Mouse (Mus musculus) liver, postnatal 0 days (tissue): ENCODE results near the gene Maff. TPM values are rescaled to one million over a fixed set of nuclear protein-coding genes. Genes with fewer than 3 reads are reported as not detected.

ENCODE experiments used
- ATAC-seq: fragments of 200-750 bp; cut with Nextera tagmentation; 2 replicates; pipeline ENCODE4 v1.8.0; 2017; ENCODE audit warnings: mild to moderate bottlenecking, moderate library complexity
- DNase-seq: peaks from one replicate; pipeline ENCODE4 v3.0.0-alpha.2; 2016
- H3K27ac ChIP-seq: fragments of 300-500 bp; sonication (generic); 2 replicates; pipeline ENCODE4 v1.5.1; 2014; ENCODE audit warnings: antibody characterized with exemption, moderate library complexity, mild to moderate bottlenecking, low read depth
- H3K27me3 ChIP-seq: fragments of 300-500 bp; sonication (generic); 2 replicates; pipeline ENCODE4 v1.6.1; 2014; ENCODE audit warnings: low read length, control low read depth, mixed read lengths; ENCODE audit not compliant: insufficient read depth
- H3K36me3 ChIP-seq: fragments of 300-500 bp; sonication (generic); replicated peaks from 2 replicates; pipeline ENCODE4 v1.6.1; 2014; ENCODE audit warnings: mild to moderate bottlenecking, control low read depth, low read length, moderate library complexity, mixed read lengths; ENCODE audit not compliant: insufficient read depth
- H3K4me1 ChIP-seq: fragments of 300-500 bp; sonication (generic); 2 replicates; pipeline ENCODE4 v1.6.1; 2014; ENCODE audit warnings: antibody characterized with exemption, mild to moderate bottlenecking, control low read depth; ENCODE audit not compliant: insufficient read depth
- H3K4me2 ChIP-seq: fragments of 300-500 bp; sonication (generic); 2 replicates; pipeline ENCODE4 v1.6.1; 2014; ENCODE audit warnings: low read depth, mild to moderate bottlenecking, low read length, moderate library complexity, mixed read lengths
- H3K4me3 ChIP-seq: fragments of 300-500 bp; sonication (generic); 2 replicates; pipeline ENCODE4 v1.5.1; 2014; ENCODE audit warnings: low read depth, low read length
- H3K9ac ChIP-seq: fragments of 300-500 bp; sonication (generic); replicated peaks from 2 replicates; pipeline ENCODE4 v1.6.1; 2014; ENCODE audit warnings: mild to moderate bottlenecking, moderate library complexity
- H3K9me3 ChIP-seq: fragments of 300-500 bp; sonication (generic); 2 replicates; pipeline ENCODE4 v1.6.1; 2016; ENCODE audit warnings: mild to moderate bottlenecking, control low read depth, low read length, mixed read lengths
- CTCF ChIP-seq: sonication (generic); IDR thresholded peaks from 2 replicates; pipeline ENCODE4 v1.5.1; 2016; ENCODE audit warnings: antibody characterized with exemption, low read depth
- EP300 ChIP-seq: IDR thresholded peaks from 2 replicates; pipeline ENCODE4 v1.6.1; 2016; ENCODE audit warnings: antibody characterized with exemption, low read depth, mild to moderate bottlenecking
- WGBS: fragments of 180-500 bp; shearing (Covaris S2); extraction: QIAGEN DNeasy Blood & Tissue Kit; methylation state at CpG from one replicate; pipeline ENCODE4 v1.1.7; 2014; ENCODE audit not compliant: insufficient replicate concordance; 5-methylcytosine and 5-hydroxymethylcytosine counted together
- polyA plus RNA-seq: library from polyadenylated mRNA; unstranded; fragments of >200 nt; fragmentation: Nextera tagmentation; extraction: Ambion mirVana; gene quantifications from 2 replicates; pipeline ENCODE4 v1.2.1, GENCODE M21; 2015

Gene Maff
- polyA plus RNA-seq, 1 experiment from 2014 or later, result 1.1 TPM

DNA sequence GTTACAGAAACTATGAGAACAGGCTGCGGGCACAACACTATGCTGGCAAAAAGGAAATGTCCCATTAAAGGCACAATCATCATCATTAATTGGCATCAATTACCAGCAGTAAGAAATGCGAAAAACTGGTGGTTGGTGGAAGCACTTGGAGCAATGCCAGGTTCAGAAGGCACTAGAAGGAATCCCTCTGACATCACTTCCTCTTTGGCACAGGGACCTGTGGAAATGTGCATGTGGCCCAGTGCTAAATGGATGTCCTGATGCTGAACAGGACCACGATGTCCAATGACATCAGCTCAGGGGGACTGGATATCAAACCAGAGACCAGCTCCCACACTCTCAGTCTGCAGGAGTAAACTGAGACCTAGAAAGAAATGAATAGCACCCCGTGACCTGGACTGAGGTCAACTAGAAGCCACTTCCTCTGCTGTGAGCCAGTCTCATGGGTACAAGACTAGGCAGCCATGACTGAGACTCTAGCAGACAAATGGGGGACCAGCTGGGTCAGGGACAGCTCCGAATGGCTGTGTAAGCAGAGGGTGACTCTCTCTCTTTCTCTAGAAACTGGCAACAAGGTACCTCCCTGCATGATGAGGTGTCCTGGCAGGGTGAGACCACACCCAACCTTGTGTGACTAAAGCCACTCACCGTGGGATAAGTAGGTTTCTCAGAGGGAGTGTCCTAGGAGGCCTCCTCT, 3.6 kb upstream of the Maff start:
- 61% methylated on average over 6 of the region's 6 CpGs for WGBS
- H3K4me1 ChIP-seq, result peaks cover 14% of the 10 kb centered on the region
- H3K9ac ChIP-seq, result no peak overlapping the region
- H3K4me2 ChIP-seq, result no peak overlapping the region
- no peak overlapping the region for H3K4me3 ChIP-seq
- DNase-seq, result no peak
- H3K27me3 ChIP-seq, result no peaks in the 10 kb centered on the region
- no peak overlapping the region for H3K27ac ChIP-seq
- no peaks in the 10 kb centered on the region for H3K9me3 ChIP-seq
- no peak for ATAC-seq
- H3K36me3 ChIP-seq, result no peaks in the 10 kb centered on the region
- TF ChIP-seq EP300 (no peak), CTCF (no peak)

DNA sequence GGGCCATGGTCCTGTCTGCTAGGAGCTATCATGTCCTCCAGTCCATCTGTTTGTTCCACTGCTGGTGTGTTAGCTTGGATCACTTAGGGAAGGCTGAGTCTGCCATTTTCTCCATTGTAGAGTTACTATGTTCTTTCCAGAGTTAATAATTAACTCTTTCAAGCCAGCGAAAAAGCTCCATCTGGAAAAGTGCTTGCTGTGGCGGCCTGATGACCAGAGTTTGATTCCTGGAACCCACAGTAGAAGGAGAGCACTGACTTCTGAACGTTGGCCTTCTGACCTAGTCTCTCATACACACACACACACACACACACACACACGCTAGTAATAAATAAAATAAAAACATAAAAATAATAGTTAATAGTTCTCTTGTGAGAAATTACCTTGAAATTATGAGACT, 1.8 kb upstream of the Maff start:
- no peak overlapping the region for H3K27ac ChIP-seq
- H3K9ac ChIP-seq, result no peak overlapping the region
- H3K4me1 ChIP-seq, result peaks cover 28% of the 10 kb centered on the region
- H3K9me3 ChIP-seq, result no peaks in the 10 kb centered on the region
- H3K36me3 ChIP-seq, result no peaks in the 10 kb centered on the region
- DNase-seq, result no peak
- TF ChIP-seq CTCF (no peak), EP300 (no peak)
- no peaks in the 10 kb centered on the region for H3K27me3 ChIP-seq
- H3K4me2 ChIP-seq, result no peak overlapping the region
- no peak for ATAC-seq
- no peak overlapping the region for H3K4me3 ChIP-seq
- 50% methylated on average over 4 of the region's 4 CpGs for WGBS

DNA sequence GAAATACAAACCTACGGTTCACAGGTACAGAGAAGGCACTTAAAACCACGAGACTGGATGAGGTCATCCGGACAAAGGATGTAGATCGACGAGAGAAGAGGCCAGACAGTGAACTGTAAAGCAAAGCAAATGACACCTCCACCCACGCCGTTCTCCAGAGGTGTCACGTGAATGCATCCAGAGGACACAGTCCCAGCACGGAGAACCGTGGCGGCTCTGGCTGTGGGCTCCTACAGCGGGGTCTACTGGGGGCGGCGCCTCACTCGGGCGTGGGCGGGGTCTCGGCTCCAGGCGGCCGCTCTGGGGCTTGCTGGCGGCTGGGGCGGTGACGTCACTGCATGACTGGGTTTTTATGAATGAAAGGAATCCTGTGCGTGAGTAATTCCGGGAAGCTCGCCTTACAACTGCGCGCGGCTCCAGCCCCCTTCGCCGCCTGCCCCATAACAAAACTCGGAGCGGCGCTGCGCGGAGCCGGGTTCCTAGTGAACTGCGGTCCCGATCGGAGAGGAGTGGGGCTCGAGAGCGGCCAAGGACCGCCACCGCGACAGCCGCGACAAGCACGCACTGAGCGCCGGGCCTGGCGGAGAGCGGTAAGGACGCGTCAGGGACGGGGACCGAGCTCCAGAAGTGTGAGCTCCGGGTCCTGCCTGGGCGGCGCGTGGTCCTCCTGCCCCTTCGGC, 884 bp downstream of the Maff start:
- peak overlapping the region; percentile 97 for H3K4me2 ChIP-seq
- H3K36me3 ChIP-seq, result no peaks in the 10 kb centered on the region
- TF ChIP-seq EP300, result no peak
- no peak for TF ChIP-seq CTCF
- peak overlapping the region; percentile 98 for H3K27ac ChIP-seq
- peak overlapping the region; percentile 86 for H3K4me3 ChIP-seq
- DNase-seq (peak; percentile 91), ATAC-seq (peak; percentile 69)
- peak overlapping the region; percentile 94 for H3K9ac ChIP-seq
- under 1% methylated on average over 57 of the region's 61 CpGs for WGBS
- no peaks in the 10 kb centered on the region for H3K9me3 ChIP-seq
- no peaks in the 10 kb centered on the region for H3K27me3 ChIP-seq
- H3K4me1 ChIP-seq, result peaks cover 50% of the 10 kb centered on the region

DNA sequence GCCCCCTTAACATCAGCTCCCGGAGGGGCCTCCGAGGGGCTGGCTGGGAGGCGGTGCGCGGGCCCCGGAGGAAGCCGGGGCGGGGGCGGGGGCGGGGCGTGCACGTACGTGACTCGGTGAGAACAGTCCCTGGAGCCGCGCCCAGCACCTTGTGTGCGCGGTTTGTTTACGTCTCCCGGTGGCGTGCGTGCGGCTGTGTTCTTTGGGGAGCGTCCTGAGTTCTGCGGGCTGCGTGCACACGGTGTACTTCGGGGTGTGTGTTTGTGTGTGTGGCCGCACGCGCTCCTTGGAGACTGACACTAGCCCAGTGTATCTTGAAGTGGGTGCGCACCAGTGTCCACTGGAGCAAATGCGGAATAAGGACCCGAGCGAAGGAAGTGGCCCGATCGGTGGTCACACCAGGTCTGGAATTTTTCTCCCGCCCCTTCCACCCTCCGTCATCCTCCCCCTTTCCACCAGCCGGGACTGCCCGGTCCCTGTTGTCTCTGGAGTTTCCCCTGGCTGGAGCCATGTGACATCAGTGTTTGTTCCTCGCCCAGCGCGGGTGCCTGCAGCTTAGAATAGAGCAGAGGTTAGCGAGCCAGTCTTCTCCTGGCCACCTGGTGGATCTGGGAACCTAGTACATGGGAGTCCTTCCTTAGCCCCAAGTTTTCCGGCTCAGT, 1.6 kb downstream of the Maff start:
- H3K9ac ChIP-seq, result peak overlapping the region; percentile 94
- H3K27ac ChIP-seq, result peak overlapping the region; percentile 98
- H3K4me2 ChIP-seq, result peak overlapping the region; percentile 97
- under 1% methylated on average over 41 of the region's 46 CpGs for WGBS
- DNase-seq (peak; percentile 89), ATAC-seq (peak; percentile 86)
- TF ChIP-seq EP300, result no peak
- peak; percentile 41 for TF ChIP-seq CTCF
- H3K27me3 ChIP-seq, result no peaks in the 10 kb centered on the region
- peaks cover 53% of the 10 kb centered on the region for H3K4me1 ChIP-seq
- no peaks in the 10 kb centered on the region for H3K9me3 ChIP-seq
- no peaks in the 10 kb centered on the region for H3K36me3 ChIP-seq
- peak overlapping the region; percentile 86 for H3K4me3 ChIP-seq

DNA sequence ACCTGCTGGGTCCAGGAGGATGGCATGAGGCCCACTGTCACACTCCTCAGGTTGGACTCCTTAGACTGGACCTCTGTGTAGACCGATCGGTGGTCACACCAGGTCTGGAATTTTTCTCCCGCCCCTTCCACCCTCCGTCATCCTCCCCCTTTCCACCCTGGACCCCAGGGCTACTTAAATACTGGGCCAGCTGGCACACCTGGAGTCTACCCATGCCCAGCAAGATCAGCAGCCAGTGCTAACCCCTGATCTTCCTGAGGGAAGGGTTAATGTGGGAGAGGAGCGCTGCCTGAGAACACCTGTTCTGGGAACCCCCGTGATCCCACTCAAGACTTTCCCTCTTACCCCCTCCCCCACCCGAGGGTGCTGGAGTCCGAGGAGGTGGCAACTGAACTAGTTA, 2.2 kb downstream of the Maff start:
- Histone ChIP-seq H3K27ac (peak overlapping the region; percentile 98), H3K4me2 (peak overlapping the region; percentile 97), H3K9ac (peak overlapping the region; percentile 94), H3K4me3 (peak overlapping the region; percentile 86), H3K36me3 (no peaks in the 10 kb centered on the region), H3K4me1 (peaks cover 51% of the 10 kb centered on the region), H3K27me3 (no peaks in the 10 kb centered on the region), H3K9me3 (no peaks in the 10 kb centered on the region)
- WGBS, result 55% methylated on average over 8 of the region's 8 CpGs
- TF ChIP-seq CTCF, result no peak
- TF ChIP-seq EP300, result no peak
- DNase-seq, result no peak
- no peak for ATAC-seq

DNA sequence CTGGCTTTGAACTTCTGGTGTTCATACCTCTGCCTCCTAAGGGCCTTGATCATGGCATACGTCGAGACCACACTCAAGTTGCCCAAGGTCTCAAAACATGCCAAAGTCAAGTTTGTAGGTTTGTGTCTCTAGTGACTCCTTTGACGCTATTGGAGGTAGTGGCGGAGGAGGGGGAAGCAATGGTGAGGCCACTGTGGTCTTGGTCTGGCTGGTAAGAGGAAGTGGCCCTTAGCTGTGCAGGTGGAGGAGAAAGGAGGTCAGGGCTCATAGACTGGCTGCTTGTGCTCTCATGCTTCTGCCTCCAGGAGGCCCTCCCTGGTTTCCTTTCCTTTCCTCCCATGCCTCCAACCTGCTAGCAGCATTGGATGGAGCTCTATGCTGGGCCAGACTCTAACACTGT, 4.4 kb downstream of the Maff start:
- H3K4me2 ChIP-seq, result peak overlapping the region; percentile 58
- H3K9me3 ChIP-seq, result no peaks in the 10 kb centered on the region
- WGBS, result 76% methylated on average over 4 of the region's 4 CpGs
- peaks cover 61% of the 10 kb centered on the region for H3K4me1 ChIP-seq
- no peak overlapping the region for H3K4me3 ChIP-seq
- no peak for ATAC-seq
- DNase-seq, result no peak
- H3K9ac ChIP-seq, result 0 out of 2 replicates have a peak overlapping the region, but pooled peaks have one; percentile 21
- H3K27me3 ChIP-seq, result no peaks in the 10 kb centered on the region
- peak overlapping the region; percentile 30; the same call in 1 of the 2 replicates for H3K27ac ChIP-seq
- no peaks in the 10 kb centered on the region for H3K36me3 ChIP-seq
- TF ChIP-seq EP300 (no peak), CTCF (no peak)
